Mouse (Mus musculus) urinary bladder, adult 18-20 months (tissue): Measurements from ENCODE around the gene Gm5475.

Experiments
- DNase-seq, 2 experiments: peaks; one replicate each; pipeline ENCODE4 v3.0.0; 2022; ENCODE audit warnings: low spot score in 2 of 2, mixed read lengths in 2 of 2

The Gm5475 gene

DNA sequence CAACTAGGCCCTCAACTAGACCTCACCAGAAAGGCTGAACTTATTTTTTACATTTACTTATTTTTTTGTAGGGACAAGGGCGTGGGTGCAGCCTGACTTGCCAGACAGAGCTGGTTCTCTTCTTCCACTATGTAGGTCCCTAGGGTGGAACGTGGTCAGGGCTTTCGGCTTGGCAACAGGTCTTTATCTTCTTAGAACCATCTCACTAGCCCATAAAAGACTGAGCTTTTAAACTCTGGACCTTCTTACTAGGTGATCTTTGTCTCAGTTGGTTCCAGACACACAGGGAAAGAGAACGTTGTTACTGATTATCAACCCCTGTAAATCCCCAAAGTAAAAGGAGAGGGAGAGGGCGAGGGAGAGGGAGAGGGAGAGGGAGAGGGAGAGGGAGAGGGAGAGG, 8.6 kb upstream of the Gm5475 start:
- no peak for DNase-seq

DNA sequence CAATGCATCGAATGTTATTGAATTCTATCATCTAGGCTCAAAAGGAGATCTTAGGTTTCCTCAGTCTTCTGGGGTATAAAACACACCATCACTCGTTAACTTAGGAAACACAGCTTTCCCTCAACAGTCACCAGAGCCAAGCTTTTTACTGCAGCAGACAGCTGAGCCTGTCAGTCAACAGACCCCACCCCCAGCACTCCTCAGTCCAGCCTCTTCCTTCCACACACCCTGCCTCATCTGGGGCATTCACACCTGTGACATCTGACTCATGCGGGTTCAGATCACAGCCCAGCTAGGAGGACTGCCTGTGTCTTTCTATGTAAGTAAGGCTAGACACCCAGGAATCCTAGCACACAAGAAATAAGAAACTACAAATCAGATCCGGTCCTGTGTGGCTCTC, 7.9 kb upstream of the Gm5475 start:
- no peak for DNase-seq

DNA sequence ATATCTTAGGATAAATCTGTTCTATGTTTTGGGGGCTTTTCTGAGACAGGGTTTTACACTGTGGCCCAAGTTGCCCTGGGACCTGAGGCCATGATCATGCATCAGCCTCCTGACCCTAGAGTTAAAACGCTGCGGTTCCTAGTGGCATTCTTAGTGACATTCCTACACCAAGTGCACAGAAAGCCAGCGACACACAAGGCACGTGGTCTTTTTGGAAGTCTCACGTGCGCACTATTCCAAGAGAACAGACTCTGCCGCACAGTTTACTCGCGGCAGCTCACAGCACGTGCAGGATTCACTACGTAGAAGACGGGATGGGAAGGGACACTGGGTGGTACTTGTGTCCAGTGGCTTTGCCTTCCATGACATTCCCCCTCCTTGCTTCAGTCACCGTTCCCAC, 7.0 kb upstream of the Gm5475 start:
- DNase-seq: no peak

DNA sequence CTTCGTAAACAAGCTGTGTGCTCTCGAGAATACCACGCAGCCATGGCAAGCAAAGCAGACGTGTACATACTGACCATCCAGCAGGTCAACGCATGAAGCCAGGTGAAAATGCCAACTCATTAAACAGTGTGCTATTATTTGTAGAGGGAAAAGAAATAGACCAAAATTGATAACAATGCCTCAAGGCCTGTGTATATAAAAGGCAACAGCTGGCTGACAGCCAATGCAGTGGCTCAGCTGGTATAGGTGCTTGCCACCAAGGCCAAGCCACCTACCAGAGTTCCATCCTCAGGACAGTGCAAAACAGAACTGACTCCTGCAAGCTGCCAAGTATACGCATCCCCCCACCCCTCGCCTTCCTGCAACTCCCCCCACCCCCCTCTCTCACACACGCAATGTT, 6.3 kb upstream of the Gm5475 start:
- peak in 1 of 2 experiments; percentile 28 for DNase-seq

DNA sequence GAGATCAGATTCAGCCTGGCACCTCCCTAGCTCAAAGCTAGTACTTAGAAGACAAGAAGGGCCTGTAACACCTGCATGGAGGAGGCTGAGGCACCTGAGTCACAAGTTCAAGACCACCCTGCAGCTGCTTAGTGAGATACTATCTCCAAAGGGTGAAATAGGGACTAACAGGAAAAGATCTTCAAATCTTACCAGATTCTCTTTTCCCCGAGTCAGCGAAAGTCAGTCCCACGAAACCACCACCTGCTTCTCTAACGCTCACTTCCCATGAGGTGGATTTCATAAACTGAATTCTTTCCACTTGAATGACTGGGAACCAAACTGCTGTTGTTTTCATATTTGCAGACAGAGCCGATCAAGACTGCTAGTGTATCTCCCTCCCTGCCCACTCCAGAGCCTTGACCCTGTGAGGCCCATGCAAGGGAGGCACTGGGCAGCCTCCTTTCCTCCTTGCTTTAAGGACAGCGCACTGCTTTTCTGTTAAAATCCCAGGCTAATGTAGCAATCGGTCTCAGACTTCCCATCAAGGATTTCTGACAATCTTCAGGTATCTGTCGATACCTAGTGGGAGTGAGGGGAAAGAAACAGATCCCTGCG, 4.0 kb upstream of the Gm5475 start:
- no peak for DNase-seq

DNA sequence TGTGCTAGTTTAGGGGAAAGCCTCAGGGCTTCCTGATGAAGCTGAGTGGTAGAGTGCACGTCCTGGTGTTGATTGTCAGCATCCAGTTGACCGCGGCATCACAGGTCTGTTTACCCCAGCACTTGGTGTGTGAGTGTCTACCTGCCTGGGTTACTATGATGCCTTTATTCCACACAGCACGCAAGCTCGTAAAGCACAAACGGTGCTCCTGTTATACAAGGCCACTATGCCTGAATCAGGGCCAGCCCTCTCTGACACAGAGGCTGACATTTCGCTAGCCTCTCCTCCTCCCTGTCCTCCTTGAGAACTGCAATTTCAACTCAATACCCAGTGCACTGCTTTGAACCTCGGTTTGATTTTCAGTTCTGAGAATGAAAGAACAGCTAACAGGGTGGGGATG, 2.6 kb upstream of the Gm5475 start:
- no peak for DNase-seq

DNA sequence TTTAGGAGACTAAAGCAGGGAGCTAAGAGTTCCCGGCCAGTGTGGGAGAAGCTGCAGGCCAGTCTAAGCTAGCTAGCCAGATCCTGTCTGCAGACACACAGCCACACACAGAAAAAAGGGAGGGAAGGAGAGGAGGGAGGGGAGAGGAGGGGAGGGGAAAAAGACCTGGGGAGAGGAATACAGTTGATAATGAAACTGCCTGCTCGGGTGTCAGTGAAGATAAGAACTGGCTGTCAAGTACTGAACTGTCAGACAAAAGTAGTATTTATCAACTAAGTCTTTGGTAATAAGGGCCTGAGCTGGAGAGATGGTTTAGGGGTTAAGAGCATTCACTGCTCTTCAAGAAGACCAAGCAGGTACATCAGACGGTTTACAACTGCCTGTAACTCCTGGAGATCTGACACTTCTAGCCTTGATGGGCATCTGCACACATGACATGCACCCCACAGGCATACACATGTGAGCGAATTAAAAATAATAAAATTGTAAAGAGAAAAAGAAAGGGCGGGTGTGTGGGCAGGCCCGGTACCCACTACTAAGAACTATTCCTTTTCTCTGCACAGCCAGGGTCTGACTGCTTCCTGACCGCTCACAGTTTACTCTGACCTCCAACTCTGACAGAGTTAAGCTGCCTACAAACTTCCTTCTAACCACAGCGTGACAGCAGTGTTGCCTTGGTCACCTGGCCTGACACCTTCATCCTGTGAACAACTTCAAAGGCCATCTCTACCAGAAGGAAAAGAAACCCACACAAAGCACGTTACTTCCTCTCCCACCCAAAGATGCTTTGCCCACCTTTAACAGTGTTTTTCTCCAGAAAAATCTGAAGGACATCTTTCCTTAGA, 1.8 kb upstream of the Gm5475 start:
- no peak for DNase-seq

DNA sequence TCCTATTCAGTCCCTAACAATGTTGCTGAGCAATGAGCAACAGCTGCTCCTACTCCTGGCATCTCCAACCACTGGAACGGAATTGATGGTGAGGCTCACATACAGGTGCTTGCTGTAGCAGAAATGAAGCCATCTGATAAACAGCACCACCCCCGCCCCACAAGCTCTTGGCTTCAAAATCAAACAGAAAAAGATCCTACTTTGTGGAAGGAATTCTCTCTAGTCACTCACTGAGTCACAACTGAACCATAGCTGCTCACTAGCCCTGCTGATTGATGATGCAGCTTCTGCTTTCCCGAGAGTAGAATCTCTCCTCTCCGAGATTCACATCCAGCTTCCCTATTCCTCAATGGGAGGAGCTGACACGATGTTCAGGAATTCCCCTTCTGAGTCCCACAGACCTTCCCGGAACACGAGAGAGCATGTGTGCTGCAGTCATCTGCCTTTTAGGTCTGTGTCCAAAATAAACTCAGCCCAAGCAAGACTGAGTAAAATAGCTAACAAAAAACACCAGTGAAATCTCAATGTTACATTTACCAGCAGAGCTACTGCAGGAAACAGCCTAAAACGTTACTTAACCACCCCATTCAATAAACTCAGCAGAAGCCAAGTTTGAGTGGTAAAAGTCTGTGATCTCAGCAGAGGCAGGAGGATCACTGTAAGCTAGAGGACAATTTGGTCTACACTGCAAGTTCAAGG, 739 bp upstream of the Gm5475 start:
- no peak for DNase-seq

DNA sequence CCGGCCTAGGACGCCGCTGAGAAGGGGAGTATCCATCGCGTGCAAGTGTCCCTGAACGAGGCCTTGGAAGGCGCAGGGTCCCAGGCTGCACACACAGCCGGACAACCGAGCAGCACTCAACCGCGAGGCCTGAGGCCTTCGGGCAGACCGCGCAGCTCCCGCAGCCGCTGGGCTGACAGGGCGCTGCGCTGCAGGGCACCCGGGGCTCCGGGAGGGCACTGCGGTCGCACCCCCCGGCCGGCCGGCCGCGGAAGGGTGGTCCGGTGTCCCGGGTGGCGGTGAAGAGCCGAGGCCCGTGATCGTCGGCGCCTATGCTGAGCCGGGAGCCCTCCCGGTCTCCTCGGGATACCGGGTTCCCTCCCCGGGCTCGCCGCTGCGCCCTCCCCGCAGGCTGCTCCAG, 529 bp downstream of the Gm5475 start:
- DNase-seq: no peak

DNA sequence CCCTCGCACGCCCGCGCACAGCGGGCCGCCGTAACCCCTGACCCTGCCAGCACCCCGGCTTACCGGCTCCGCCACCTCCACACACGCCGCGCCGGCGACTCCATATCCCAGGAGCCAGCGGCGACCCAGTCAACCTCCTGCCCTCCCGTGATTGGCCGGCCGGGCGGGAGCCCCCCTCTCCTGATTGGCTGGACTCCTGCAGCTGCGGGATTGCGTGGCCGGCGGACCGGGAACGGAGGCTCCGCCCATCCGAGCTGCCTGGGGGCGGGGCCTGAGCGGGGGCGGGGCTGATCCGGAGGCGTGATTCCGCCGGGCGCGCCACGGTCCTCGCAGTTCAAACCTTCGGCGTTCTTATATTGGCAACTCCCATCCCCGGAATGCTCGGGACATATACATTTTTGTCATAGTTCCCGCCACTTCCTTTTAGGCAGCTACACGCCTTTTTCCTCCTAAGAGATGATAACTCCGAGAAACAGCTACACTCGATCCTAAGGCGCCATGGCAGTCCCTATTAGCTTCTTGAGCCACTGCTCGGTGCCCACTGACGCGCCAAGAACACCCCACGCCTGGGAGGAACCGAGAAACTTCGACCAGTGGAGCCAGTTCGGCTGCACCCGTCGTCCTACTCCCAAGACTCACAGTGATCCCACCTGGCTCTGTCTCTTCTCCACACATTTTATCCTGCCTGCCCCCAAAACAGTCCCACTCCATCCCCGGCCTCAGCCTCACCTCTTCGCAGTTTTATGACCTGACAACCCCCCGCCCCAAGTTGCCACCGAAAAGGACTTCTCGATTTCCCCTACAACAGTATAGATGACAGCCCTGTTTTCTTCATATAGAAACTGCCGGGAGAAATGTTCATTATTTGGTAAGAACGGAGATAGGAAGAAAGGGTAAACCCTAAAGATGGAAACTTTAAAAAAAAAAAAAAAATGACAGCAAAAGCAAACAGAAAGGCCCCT, 1.2 kb downstream of the Gm5475 start:
- DNase-seq: peak; percentile 88 to 96

DNA sequence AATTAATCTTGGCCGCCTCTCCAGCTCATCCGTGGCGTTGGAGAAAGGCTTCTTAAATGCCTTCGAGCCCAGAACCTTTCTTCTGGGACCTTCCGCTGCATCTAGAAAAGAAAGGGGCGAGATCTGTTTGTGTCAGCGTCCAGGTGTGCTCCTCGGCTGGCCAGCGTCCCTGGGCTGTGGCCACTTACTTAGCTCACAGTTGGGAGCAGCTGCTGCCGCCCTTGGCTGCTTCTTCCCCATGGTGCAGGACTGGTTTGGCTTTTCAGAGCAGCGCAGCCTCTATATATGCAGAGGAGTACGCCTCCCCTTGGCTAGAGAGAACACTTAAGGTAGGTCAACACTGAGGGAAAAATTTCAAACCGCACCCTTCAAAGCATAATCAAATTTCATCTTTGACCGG, 2.0 kb downstream of the Gm5475 start:
- DNase-seq: no peak

DNA sequence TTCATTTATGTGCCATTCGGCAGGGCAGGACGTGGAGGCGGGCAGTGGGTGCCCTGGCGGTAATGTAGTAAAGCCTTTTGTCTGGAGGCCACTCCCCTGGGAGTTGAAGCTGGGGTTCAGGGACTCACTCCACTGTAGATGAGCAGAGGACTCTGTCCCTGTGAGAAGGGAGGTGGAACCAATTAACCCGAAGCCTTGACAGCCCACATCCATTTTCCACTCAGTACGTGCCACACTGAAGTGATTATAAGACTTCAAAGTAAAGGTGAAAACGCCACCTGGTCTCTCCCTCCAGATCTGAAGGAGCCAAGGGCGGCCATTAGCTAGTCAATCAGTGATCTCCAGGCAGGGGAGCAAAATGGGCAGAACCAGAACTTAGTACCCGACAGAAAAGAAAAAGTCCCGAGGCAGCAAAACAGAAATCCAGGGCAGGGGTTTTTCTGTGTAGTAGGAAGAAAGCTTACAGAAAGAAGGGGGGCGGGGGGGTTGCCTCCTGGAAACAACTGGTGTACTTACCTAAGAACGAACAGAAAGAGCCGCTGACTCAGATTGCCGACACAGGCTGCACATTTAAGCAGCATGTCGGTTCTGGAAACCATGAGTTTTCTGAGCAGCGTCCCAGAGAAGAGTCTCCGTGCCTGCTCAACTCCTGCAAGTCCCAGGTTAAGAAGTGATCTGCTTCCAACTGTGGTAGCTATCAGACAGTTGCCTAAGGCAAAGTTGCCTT, 2.6 kb downstream of the Gm5475 start, which contains the start of gene Slc11a2:
Gene Slc11a2 (minus strand): TSS at position 677 of the 727 bp plus-strand sequence.
- DNase-seq: no peak

DNA sequence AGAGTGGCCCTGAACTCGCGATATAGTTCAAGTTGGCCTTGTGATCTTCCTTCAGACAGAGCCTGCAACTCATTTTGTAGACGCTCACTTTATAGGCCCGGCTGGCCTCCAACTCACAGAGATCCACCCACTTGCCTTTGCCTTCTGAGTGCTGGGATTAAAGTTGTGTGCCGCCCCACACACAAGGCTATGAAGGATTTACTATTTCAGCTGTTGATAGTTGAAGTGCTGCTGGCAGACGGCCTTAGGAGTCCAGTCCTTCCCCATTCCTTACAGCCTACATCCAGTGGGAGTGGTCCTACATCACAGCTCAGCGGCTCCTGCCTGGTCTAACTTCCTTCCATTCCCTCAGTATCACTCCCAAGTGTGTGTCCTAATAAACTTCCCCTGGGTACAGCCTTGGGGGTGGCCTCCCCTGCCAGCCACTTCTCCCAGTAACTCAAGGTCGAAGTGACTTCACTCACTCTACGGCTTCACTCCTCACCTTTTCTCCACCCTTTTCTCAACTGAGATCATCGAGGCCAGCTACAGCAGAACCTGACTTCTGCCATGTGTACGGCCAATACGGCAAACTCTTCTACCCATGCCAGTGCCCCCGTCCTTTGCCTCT, 6.5 kb downstream of the Gm5475 start:
- DNase-seq: peak in 1 of 2 experiments; percentile 50

DNA sequence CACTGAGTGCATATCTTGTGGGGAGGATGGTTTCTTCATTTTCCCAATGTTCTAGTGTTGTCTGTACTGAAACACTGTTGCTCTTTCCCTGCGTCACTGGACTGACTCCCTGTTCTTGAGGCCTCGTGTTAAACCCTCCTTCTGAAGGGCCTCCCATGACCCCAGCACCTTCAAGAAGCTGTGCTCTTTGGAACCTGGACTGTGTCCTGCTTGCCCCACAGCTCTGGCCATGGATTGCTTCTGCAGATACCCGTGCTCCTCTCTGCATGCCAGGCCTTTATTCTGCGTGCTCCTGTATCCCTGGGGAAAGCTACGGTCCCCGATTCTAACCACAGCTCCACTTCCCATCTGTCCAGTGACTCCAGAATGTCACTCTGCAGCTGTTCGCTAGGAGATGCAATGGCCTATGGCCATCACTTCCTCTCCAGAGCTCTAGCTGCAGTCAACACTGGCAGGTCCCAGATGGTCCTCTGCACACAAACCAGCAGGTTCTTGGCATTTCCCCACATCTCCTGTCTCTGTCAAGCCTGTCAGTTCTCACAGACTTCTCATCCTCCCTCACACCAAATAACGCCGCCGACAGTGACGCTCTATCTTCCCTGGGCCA, 8.1 kb downstream of the Gm5475 start:
- DNase-seq: no peak

DNA sequence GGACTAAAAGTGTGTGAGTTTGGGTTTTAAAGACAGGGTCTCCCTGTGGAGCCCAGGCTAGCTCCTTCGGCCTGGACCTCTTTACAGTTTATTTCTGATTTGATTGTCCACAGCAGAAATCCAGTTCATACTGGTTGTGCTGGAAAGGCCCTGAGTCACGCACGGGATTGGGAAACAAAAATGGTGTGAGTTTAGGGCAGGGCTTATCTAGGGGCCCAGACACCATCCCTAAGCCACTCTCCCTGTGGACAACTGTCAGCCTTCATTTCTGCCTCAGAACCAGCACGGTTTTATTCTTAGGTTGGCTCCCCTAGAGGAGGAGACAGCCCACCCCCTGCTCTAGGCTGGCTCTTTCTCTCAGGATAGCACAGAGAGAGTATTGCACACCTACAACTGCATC, 11.3 kb downstream of the Gm5475 start:
- no peak for DNase-seq

DNA sequence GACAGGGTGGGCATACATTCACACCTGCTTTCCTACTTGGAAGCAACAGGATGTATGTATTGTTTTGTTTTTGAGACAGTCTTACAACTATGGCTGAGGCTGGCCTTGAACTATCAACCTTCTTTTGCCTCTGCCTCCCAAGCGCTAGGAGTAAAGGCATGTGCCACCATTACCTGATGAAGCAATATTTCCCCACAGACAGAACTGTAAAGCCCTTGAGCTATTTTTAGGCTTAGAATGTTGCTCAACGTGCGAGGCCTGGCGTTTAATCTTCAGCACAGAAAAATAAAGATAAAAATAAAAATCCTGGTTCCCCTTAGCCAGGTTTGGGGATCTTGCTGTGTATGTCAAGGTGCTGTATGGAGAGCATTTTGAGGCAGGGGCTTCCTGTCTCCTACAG, 14.2 kb downstream of the Gm5475 start:
- DNase-seq: no peak

DNA sequence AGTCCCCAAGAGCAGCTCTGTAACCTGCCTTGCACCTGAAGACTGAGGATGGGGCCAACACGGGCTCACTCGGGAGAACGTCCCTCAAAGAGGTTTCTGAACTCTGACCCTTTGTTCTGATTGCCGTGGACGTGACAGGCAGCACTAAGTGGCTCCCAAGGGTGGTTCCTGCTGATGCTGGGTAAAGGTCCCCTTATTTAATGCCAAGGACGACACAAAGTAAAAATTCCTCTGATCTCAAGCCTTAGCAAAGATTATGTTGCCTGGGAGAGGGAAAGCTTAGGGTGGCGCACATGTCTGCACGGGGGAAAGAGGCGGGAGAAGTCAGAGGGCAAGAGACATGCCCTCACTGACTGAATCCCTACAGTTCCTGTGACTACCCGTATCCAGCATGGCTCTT, 14.6 kb downstream of the Gm5475 start:
- no peak for DNase-seq

DNA sequence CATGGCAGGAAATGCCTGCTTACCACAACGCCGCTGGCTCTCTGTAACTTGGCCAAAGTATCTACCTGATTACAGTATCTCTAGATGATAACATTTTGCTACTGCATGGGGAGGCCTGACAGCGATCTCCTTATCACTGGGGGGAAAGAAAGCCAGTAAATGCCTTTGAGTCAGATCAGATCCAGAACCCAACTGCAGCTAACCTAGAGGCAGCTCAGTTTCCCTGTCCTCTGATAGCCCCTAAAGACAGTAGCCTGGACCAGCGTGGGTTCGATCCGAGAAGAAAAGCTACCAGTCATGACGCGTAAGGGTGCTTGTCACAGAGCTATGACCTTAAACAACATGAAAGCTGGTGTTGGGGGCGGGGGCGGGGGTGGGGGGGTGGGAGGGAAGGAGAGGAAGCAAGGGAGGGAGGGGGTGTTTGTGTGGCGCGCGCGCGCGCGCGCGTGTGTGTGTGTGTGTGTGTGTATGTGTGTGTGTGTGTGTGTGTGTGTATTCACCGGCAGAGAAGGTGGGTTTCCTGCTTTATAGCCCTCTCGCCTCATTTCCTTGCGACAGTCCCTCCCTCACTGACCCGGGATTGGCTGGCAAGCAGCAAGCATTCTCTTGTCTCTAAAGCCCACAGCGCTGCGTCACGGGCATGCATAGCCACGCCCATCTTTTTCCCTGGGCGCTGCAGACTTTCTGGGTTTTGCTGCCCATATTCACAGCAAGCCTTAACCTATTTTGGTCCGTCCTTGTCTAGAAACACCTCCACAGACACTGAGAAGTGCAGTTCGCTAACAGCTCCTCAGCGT, 21.4 kb downstream of the Gm5475 start:
- DNase-seq: peak; percentile 51 to 81

DNA sequence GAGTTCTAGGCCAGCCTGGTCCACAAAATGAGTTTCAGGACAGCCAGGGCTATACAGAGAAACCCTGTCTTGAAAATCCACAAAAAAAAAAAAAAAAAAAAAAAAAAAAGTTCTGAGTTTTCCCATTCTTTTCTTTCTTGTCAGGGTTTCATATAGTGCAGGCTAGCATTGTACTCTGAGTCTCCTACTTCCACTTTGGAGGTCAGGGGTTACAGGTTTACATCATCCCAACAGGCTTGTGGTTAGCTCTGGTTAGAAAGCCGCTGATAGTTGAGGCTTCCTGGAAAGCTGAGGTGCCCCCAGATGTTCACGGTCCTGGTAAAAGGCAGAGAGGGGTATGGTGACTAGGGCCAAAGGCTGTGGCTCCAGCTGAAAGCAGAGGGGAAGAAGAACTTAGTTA, 24.9 kb downstream of the Gm5475 start:
- no peak for DNase-seq
